Mouse (Mus musculus) cerebellum, adult 9-10 months (tissue): ENCODE data around the gene Caprin2.

Experiments used
- DNase-seq: peaks from one replicate; pipeline ENCODE4 v3.0.0; 2022

The Caprin2 gene

DNA sequence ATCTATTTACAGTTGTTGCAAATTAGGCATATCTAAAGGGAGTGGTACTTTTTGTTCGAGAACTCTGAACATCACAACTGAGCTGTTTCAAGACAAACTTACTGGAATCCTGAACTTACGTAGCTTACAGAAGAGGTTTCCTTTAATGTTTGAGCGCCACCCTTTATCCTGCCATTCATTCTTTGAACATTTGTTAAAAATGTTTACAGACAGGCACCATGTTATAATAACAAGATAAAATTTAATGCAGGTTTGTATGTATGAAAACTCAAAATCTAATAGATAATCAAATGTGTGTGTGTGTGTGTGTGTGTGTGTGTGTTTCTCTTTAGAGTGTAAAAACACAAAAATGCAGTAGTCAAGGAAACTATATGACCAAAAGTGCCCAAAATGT is 64.3 kb downstream of the Caprin2 start:
- no peak for DNase-seq

DNA sequence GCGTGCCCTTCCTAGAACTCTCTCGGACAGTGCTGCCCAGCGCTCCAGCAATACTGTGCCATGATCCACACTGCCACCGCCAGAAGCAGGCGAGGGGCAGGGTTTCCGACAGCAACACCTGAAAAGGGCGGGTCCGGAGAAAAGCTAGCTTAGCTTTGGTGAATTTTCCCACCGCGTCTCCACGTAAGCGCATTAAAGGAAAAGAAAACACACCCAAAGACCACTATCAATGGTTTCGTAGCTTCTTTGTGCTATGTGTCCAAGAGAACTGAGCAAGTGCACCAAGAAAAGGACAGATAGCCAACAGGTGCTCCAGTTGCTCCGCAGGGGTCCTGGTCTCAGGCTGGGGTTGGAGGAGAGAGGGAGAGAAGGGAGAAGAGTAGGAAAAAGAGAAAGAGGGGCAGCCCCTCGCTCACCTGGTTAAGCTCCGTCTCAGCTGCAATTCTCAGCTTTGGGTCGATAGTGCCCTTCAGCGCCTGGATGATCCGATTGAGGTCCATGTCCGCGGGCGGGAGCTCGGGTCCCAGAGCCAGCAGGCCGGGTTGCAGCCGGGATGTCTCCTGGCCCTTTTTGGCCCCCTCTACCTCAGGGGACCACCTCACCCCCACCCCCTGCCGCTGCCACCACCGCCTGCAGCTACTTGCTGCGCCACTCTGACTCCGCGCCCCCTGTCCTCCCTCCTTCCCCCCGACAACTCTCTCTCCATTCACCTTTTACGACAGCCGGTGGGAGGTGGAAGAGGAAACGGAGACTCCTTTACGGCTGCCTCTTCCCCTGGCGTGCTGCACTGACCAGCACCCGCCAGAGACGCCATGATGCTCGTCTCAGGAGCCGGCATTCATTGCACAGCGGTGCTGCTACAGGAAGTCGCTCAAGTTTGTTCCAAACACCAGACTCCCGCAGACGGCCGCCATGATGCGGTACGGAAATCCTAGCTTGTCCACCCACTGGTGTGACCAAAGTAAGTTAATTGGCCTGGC is 65.0 kb downstream of the Caprin2 start, which contains the start of gene Ipo8:
TSS of gene Ipo8 (minus strand) at position 720 of the 980 bp plus-strand sequence.
- peak; percentile 96 for DNase-seq

DNA sequence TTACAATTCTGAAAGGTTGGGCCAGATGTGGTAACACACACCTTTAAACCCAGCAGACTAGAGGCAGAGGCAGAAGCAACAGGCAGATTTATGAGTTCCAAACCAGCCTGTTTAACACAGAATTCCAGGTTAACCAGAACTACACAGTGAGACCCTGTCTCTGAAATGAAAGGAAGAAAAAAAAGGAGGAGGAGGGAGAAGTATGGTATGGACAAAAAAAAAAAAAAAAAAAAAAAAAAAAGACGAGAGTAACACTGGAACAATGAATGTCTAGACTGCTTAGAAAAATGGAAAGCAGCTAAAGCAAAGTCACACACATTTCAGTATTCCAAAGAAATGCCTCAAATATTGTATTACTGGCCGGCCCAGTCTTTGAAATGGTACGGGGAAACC is 65.7 kb downstream of the Caprin2 start:
- no peak for DNase-seq

DNA sequence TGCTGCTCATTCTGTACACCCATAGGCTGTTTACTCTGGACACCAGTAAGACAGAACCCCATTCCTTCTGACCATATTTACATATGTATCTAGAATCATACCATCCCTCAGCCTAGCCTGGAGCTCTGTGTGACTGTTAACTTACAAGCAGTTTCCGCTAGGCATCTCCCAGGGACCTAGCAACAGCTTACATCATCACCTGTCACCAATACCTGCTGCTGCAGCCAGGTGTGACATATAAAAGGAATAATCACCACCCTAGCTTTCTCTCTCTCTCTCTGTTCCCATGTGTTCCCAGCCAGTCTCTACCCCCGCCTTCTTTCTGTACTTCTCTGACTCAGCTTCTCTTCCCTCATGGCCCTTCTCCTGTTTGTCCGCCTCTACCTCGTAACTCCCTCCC is 69.9 kb downstream of the Caprin2 start:
- DNase-seq, result no peak

DNA sequence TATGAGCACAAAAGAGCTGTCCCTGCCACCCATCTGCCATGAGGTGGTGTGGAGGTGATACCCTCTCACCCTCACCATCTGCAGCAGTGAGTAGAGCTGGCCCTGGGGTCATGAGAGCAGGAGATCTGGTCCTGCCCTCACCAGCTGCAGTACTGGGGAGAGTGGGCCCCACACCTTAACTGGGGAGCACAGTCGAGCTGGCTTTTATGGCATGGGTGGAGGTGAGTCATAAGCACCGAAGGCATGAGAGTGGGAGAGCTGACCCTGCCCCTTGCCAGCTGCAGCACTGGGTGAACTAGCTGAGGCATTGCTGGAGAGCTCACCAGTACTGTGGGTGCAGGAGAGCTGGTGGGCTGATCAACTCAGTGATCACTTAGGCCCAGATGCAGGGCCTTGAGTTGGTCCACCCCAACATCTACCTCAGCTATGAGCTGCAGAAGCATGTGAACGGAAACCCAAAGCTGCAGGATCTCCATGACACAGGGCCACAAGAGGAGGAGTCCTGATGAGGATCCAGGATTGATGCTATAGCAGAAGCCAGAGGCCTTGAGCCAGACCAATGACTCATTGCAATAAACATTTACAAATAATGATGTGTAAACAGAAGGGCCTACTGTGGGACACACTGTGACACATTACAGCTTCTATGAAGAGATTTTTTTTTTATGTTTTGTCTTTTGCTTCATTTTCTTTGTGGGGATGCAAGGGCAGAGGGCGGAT is 77.3 kb downstream of the Caprin2 start:
- DNase-seq, result no peak

DNA sequence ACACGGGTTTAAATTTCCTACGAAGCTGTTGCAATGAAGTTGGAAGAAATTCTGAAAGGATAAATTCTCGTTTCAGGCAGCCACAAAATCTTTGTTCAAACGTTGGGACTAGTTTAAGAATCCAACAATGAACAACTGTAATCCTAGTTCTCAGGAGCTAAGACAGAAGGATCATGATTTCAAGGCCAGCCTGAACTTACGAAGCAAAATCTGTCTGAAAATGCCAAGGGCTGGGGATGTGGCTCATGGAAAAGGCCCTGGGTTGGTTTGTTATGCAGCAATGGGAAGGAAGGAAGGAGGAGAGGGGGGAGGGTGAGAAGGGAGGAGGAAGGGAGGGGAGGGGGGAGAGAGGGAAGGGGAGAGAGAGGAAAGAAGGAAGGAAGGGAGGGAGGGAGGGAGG is 79.3 kb downstream of the Caprin2 start:
- no peak for DNase-seq

DNA sequence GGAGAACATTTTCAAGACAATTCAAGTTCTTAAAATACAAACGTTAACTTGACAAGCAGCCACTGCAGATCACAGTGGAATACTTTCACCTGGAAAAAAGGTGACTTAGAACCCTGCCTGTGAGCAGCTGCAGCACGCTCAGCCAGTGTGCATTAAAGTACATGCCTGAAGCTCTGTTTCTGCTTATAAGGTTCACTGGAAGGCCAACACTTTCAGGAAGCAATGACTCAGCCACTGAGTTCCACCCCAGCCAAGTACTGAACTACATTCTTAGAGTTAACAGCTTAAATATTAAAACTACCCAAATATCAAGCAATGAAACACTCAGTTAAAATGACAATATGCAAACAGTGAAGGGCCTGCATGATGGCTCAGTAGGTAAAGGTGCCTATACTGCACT is 84.9 kb downstream of the Caprin2 start:
- DNase-seq, result no peak

DNA sequence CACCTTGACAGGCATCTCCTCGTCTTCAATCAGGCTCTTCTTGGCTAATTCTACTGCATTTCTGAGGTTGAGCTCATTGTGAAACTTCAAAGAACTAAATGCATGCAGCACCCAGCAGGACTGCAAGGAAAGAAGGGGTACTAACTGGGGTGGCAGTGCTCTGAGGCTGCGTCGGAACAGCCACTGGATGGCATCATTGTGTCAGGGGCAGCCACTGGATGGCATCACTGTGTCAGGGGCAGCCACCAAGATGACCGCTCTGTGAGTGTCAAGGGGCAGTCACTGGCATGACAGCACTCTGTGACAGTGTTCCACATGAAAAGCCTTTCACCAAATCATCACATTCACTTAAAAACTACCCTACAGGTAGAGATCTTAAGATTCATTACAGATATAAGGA is 96.3 kb downstream of the Caprin2 start:
- DNase-seq, result no peak

DNA sequence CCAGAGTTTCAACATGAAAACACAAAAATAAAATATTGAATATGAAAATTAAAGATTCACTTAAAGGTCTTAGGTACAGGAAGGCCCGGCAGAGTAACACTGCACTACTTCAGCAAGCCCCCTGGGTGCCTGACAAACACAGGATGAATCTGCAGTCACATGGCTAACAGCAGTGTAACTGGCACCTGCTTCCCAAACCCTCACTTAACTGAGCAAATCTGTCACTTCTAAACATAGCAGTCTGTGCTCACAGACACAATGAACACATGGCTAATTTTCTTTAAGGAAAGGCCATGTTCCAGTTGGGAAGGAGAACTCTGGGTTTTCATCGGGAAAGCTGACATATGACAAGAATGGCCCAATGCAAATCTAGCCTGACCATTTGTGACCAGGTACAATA is 100.9 kb downstream of the Caprin2 start:
- DNase-seq, result no peak
